Mouse (Mus musculus): ENCODE measurements around the gene Scnm1. TPM values are rescaled to one million over a fixed set of nuclear protein-coding genes. Genes with fewer than 3 reads are reported as not detected.

The Scnm1 gene
- total RNA-seq, 1 experiment = 38.1 TPM

DNA sequence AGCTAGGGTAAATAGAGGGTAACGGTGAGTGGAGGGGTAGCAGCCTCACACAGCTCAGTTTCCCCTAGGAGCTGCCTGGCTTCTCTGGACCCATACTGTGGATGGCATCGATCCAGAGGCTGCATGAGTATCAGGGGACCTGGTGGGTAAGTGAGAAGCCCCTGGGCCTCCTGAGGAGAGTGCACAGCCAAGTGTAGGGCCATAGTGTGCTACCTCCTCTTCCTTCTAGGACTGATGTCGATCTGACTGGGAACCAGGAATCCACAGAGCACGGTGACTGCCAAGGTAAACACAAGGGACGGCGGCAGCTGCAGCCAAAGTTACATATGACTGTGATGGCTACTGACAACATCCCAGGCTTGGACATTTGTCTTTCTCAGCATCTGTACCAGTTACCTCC, 37.3 kb upstream of the Scnm1 start:
- TF ChIP-seq ZNF384 (IDR thresholded peaks at IDR 0.05; ENCODE audit: low read depth, low read length) (no peak), HCFC1 (IDR thresholded peaks at IDR 0.05; ENCODE audit: borderline replicate concordance, insufficient read depth, low read length) (no peak), ZC3H11A (IDR thresholded peaks at IDR 0.05; ENCODE audit: borderline replicate concordance, low read depth, low read length) (no peak), MAFK (IDR thresholded peaks at IDR 0.05; ENCODE audit: insufficient read depth, low read depth, low read length) (no peak), CHD2 (IDR thresholded peaks at IDR 0.05; ENCODE audit: low read depth, low read length) (no peak)
- in situ Hi-C loops (cut with MboI; ENCODE audit: low sequenced_read_pairs in 2 of 2, unreplicated experiment in 2 of 2) = no loop called here
- no peak for DNase-seq (ENCODE audit: low read depth, low spot score)
- no peak overlapping the region for H3K9ac ChIP-seq (ENCODE audit: insufficient read depth, low read depth, low read length, poor library complexity, severe bottlenecking)
- H3K4me1 ChIP-seq (ENCODE audit: control insufficient read depth in 2 of 2, insufficient read depth in 2 of 2, low read length in 2 of 2, poor library complexity in 1 of 2) = peaks cover 2% of the 10 kb centered on the region in 2 experiments; a peak in 1 of 4 replicates
- no peaks in the 10 kb centered on the region for H3K9me3 ChIP-seq (ENCODE audit: control insufficient read depth, insufficient read depth, low read depth, low read length)
- no peak overlapping the region for H3K4me3 ChIP-seq (ENCODE audit: insufficient read depth in 1 of 2, low read depth in 1 of 2, low read length in 2 of 2, poor library complexity in 1 of 2, severe bottlenecking in 1 of 2)
- peaks cover 23% of the 10 kb centered on the region for H3K36me3 ChIP-seq (ENCODE audit: control insufficient read depth, insufficient read depth, low read length, poor library complexity, severe bottlenecking)
- H3K27ac ChIP-seq (ENCODE audit: insufficient read depth, low read depth, low read length, poor library complexity, severe bottlenecking) = no peak overlapping the region

DNA sequence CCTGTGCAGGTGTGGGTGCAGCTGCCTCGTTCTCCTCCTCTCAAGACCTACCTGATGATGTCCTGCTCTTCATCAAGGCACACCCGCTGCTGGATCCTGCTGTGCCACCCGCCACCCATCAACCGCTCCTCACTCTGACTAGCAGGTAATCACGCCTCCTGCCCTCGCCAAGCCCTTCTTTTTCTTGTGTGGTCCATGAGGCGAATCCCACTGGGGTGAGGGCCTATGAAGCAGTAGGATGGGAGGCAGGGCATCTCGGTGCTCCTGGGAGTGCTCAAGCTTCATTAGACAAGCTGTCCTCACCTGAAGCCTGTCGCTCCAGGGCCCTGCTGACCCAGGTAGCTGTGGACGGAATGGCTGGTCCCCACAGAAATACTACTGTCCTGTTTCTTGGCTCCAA, 36.2 kb upstream of the Scnm1 start:
- DNase-seq (ENCODE audit: low read depth, low spot score) = no peak
- in situ Hi-C loops (cut with MboI; ENCODE audit: low sequenced_read_pairs in 2 of 2, unreplicated experiment in 2 of 2) = no loop called here
- Histone ChIP-seq H3K4me1 (ENCODE audit: control insufficient read depth in 2 of 2, insufficient read depth in 2 of 2, low read length in 2 of 2, poor library complexity in 1 of 2) (peaks cover 2% of the 10 kb centered on the region in 2 experiments; a peak in 1 of 4 replicates), H3K27ac (ENCODE audit: insufficient read depth, low read depth, low read length, poor library complexity, severe bottlenecking) (no peak overlapping the region), H3K9ac (ENCODE audit: insufficient read depth, low read depth, low read length, poor library complexity, severe bottlenecking) (no peak overlapping the region), H3K36me3 (ENCODE audit: control insufficient read depth, insufficient read depth, low read length, poor library complexity, severe bottlenecking) (peaks cover 23% of the 10 kb centered on the region), H3K4me3 (ENCODE audit: insufficient read depth in 1 of 2, low read depth in 1 of 2, low read length in 2 of 2, poor library complexity in 1 of 2, severe bottlenecking in 1 of 2) (no peak overlapping the region), H3K9me3 (ENCODE audit: control insufficient read depth, insufficient read depth, low read depth, low read length) (no peaks in the 10 kb centered on the region)
- no peak for TF ChIP-seq CHD2 (IDR thresholded peaks at IDR 0.05; ENCODE audit: low read depth, low read length)
- TF ChIP-seq ZNF384 (IDR thresholded peaks at IDR 0.05; ENCODE audit: low read depth, low read length) = no peak
- TF ChIP-seq ZC3H11A (IDR thresholded peaks at IDR 0.05; ENCODE audit: borderline replicate concordance, low read depth, low read length) = no peak
- TF ChIP-seq HCFC1 (IDR thresholded peaks at IDR 0.05; ENCODE audit: borderline replicate concordance, insufficient read depth, low read length) = no peak
- TF ChIP-seq MAFK (IDR thresholded peaks at IDR 0.05; ENCODE audit: insufficient read depth, low read depth, low read length) = no peak

DNA sequence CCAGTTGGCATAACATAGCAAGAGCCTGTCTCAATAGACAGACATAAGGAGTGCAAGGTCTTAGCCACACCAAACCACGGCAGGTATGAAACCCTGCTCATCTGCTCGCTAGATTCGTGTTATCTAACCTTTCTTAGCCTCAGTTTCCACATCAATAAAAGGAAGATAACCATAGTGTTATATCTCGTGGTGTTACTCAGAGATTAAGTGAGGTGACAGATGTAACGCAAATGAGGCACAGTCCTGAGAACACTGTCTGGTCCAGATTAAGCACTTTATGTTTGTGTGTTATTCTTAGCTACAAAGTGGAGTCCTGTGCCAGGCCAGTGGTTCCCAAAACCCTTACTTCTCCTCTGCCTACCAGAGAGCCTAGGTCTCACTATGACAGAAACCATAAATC, 31.0 kb upstream of the Scnm1 start:
- H3K4me1 ChIP-seq (ENCODE audit: control insufficient read depth in 2 of 2, insufficient read depth in 2 of 2, low read length in 2 of 2, poor library complexity in 1 of 2) = peaks cover 0 to 25% of the 10 kb centered on the region in 2 experiments; a peak in 3 of 4 replicates
- no peak for DNase-seq (ENCODE audit: low read depth, low spot score)
- TF ChIP-seq MAFK (IDR thresholded peaks at IDR 0.05; ENCODE audit: insufficient read depth, low read depth, low read length) (no peak), ZC3H11A (IDR thresholded peaks at IDR 0.05; ENCODE audit: borderline replicate concordance, low read depth, low read length) (no peak), HCFC1 (IDR thresholded peaks at IDR 0.05; ENCODE audit: borderline replicate concordance, insufficient read depth, low read length) (no peak), ZNF384 (IDR thresholded peaks at IDR 0.05; ENCODE audit: low read depth, low read length) (no peak), CHD2 (IDR thresholded peaks at IDR 0.05; ENCODE audit: low read depth, low read length) (no peak)
- H3K9me3 ChIP-seq (ENCODE audit: control insufficient read depth, insufficient read depth, low read depth, low read length) = no peaks in the 10 kb centered on the region
- peaks cover 5% of the 10 kb centered on the region for H3K36me3 ChIP-seq (ENCODE audit: control insufficient read depth, insufficient read depth, low read length, poor library complexity, severe bottlenecking)
- in situ Hi-C loops (cut with MboI; ENCODE audit: low sequenced_read_pairs in 2 of 2, unreplicated experiment in 2 of 2) = no loop called here
- H3K27ac ChIP-seq (ENCODE audit: insufficient read depth, low read depth, low read length, poor library complexity, severe bottlenecking) = no peak overlapping the region
- H3K4me3 ChIP-seq (ENCODE audit: insufficient read depth in 1 of 2, low read depth in 1 of 2, low read length in 2 of 2, poor library complexity in 1 of 2, severe bottlenecking in 1 of 2) = no peak overlapping the region
- H3K9ac ChIP-seq (ENCODE audit: insufficient read depth, low read depth, low read length, poor library complexity, severe bottlenecking) = no peak overlapping the region

DNA sequence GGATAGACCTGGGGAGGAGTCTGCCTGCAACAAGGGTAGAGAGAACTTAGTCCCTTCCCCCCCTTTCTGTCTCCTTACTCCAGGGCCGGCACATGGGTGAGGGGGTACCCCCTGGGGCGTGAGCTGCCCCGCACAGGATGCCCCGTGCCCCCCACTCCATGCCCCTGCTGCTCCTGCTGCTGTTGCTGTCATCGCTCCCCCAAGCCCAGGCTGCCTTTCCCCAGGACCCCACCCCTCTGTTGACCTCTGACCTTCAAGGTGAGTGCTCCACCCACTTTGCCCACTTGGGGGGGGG, 30.4 kb upstream of the Scnm1 start:
- Histone ChIP-seq H3K4me1 (ENCODE audit: control insufficient read depth in 2 of 2, insufficient read depth in 2 of 2, low read length in 2 of 2, poor library complexity in 1 of 2) (peaks cover 4 to 25% of the 10 kb centered on the region in 2 experiments), H3K36me3 (ENCODE audit: control insufficient read depth, insufficient read depth, low read length, poor library complexity, severe bottlenecking) (no peaks in the 10 kb centered on the region; the same call in none of the 2 replicates), H3K27ac (ENCODE audit: insufficient read depth, low read depth, low read length, poor library complexity, severe bottlenecking) (no peak overlapping the region), H3K9ac (ENCODE audit: insufficient read depth, low read depth, low read length, poor library complexity, severe bottlenecking) (no peak overlapping the region), H3K9me3 (ENCODE audit: control insufficient read depth, insufficient read depth, low read depth, low read length) (no peaks in the 10 kb centered on the region), H3K4me3 (ENCODE audit: insufficient read depth in 1 of 2, low read depth in 1 of 2, low read length in 2 of 2, poor library complexity in 1 of 2, severe bottlenecking in 1 of 2) (no peak overlapping the region)
- in situ Hi-C loops (cut with MboI; ENCODE audit: low sequenced_read_pairs in 2 of 2, unreplicated experiment in 2 of 2) = no loop called here
- TF ChIP-seq MAFK (IDR thresholded peaks at IDR 0.05; ENCODE audit: insufficient read depth, low read depth, low read length) = no peak
- TF ChIP-seq ZC3H11A (IDR thresholded peaks at IDR 0.05; ENCODE audit: borderline replicate concordance, low read depth, low read length) = no peak
- no peak for TF ChIP-seq ZNF384 (IDR thresholded peaks at IDR 0.05; ENCODE audit: low read depth, low read length)
- no peak for TF ChIP-seq CHD2 (IDR thresholded peaks at IDR 0.05; ENCODE audit: low read depth, low read length)
- TF ChIP-seq HCFC1 (IDR thresholded peaks at IDR 0.05; ENCODE audit: borderline replicate concordance, insufficient read depth, low read length) = no peak
- DNase-seq (ENCODE audit: low read depth, low spot score) = no peak

Data from ES-E14 (cell line).